Mouse (Mus musculus) kidney, adult 2 months (tissue): Measurements from ENCODE around the gene Ahnak2. TPM values are rescaled to one million over a fixed set of nuclear protein-coding genes. Genes with fewer than 3 reads are reported as not detected.

Experiments
- DNase-seq: peaks from one replicate; pipeline ENCODE4 v3.0.0; 2021
- H3K27ac ChIP-seq: fragments of 200-500 bp; 2 replicates; pipeline ENCODE4 v1.5.1; 2012; ENCODE audit warnings: low read depth, low read length, control low read depth, inconsistent platforms; ENCODE audit not compliant: insufficient read depth
- H3K27me3 ChIP-seq: fragments of 200-500 bp; replicated peaks from 2 replicates; pipeline ENCODE4 v1.6.1; 2012; ENCODE audit warnings: mild to moderate bottlenecking, moderate library complexity, low read length, inconsistent platforms; ENCODE audit not compliant: control insufficient read depth, insufficient read depth
- H3K36me3 ChIP-seq: fragments of 200-500 bp; 2 replicates; pipeline ENCODE4 v1.6.1; 2012; ENCODE audit warnings: mild to moderate bottlenecking, moderate library complexity, low read length, inconsistent platforms; ENCODE audit not compliant: control insufficient read depth, insufficient read depth
- H3K4me1 ChIP-seq: fragments of 200-500 bp; 2 replicates; pipeline ENCODE4 v1.6.1; 2011; ENCODE audit warnings: low read length; ENCODE audit not compliant: control insufficient read depth, insufficient read depth
- H3K4me3 ChIP-seq: fragments of 200-500 bp; 2 replicates; pipeline ENCODE4 v1.5.1; 2011; ENCODE audit warnings: mild to moderate bottlenecking, low read depth, low read length, control low read depth; ENCODE audit not compliant: insufficient read depth
- CTCF ChIP-seq: fragments of 200-500 bp; conservative IDR thresholded peaks from 2 replicates; pipeline ENCODE4 v1.5.1; 2011; ENCODE audit warnings: low read depth, mild to moderate bottlenecking, control low read depth, low read length, moderate library complexity, mixed read lengths; ENCODE audit not compliant: insufficient read depth, insufficient read length
- POLR2A ChIP-seq: fragments of 200-500 bp; IDR thresholded peaks from one replicate; pipeline ENCODE4 v1.6.1; 2011; ENCODE audit warnings: low read depth, low read length, control low read depth
- WGBS: fragments of 180-500 bp; shearing (Covaris S2); methylation state at CpG from one replicate; pipeline ENCODE4 v1.1.7; 2018; 5-methylcytosine and 5-hydroxymethylcytosine counted together
- polyA plus RNA-seq: library from polyadenylated mRNA; depleted of rRNA; stranded (reverse); fragments of >200 nt; gene quantifications from 2 replicates; pipeline ENCODE4 v1.2.3, GENCODE M21; 2012

Gene Ahnak2
- polyA plus RNA-seq, 1 experiment, result 0.70 TPM

GRCm38 (mm10) chr12:112794998-112795397 is 7.5 kb downstream of the Ahnak2 start:
- DNase-seq, result no peak
- WGBS, result 90% methylated on average over 5 of the region's 5 CpGs
- Histone ChIP-seq H3K4me1 (0 out of 2 replicates have a peak, but pooled peaks cover 3% of the 10 kb centered on the region), H3K4me3 (no peak overlapping the region), H3K36me3 (no peaks in the 10 kb centered on the region), H3K27me3 (no peaks in the 10 kb centered on the region), H3K27ac (no peak overlapping the region)
- no peak for TF ChIP-seq CTCF

- H3K27me3 ChIP-seq, result no peaks in the 10 kb centered on the region
- no peak overlapping the region for H3K27ac ChIP-seq
- WGBS, result 31% methylated on average over 7 of the region's 7 CpGs
- DNase-seq, result no peak
- no peak overlapping the region for H3K4me3 ChIP-seq
- H3K36me3 ChIP-seq, result no peaks in the 10 kb centered on the region
- no peak for TF ChIP-seq POLR2A
- TF ChIP-seq CTCF, result no peak
- H3K4me1 ChIP-seq, result 0 out of 2 replicates have a peak, but pooled peaks cover 3% of the 10 kb centered on the region
Measured at GRCm38 (mm10) chr12:112794356-112794816, 8.1 kb downstream of the Ahnak2 start.

- no peak for DNase-seq
- Histone ChIP-seq H3K27ac (no peak overlapping the region), H3K4me3 (no peak overlapping the region), H3K36me3 (no peaks in the 10 kb centered on the region), H3K27me3 (no peaks in the 10 kb centered on the region), H3K4me1 (0 out of 2 replicates have a peak, but pooled peaks cover 3% of the 10 kb centered on the region)
- WGBS, result 81% methylated on average over 13 of the region's 13 CpGs
- no peak for TF ChIP-seq POLR2A
- no peak for TF ChIP-seq CTCF
Measured at GRCm38 (mm10) chr12:112793601-112794355, 8.7 kb downstream of the Ahnak2 start.

DNA sequence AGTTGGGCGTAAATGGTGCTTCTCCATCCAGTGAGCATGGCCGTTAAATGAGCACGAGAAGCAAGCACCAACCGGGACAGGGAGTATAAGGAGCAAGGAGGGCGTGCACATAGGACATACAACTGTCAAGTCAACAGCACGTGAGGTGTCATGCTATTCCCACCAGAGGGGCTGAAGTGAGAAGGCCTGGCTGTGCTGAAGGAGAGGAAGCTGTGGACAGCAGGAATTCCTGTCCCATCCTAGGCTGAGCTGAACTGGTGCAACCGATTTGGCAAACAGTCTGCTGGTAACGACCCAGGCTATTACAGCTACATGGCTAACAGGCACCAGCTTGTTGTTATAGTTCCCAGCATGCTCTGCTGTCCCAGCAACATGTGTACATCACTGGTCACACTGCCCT is 11.4 kb downstream of the Ahnak2 start:
- Histone ChIP-seq H3K27me3 (no peaks in the 10 kb centered on the region), H3K4me3 (no peak overlapping the region), H3K36me3 (no peaks in the 10 kb centered on the region), H3K4me1 (no peaks in the 10 kb centered on the region), H3K27ac (no peak overlapping the region)
- TF ChIP-seq POLR2A, result no peak
- no peak for TF ChIP-seq CTCF
- peak; percentile 29 for DNase-seq
- 42% methylated on average over 8 of the region's 8 CpGs for WGBS

DNA sequence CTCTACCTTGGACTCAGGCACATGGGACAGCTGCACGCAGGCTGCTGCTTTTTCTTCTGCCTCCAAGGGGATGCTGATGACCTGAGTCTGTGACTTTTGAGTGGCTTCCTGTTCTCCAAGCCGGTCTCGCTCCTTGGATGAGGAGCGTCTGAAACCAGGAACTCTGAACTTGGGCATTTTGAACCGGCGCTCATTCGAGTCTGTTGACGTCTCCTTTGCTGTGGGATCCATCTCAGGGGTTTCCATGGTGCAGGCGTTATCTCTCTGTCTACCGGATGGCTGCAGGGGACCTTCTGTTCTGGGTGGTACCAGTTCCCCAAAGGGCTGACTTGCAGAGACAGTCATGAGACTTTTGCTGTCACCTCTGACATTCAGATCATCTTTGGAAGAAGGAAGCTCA is 28.0 kb downstream of the Ahnak2 start:
- H3K4me1 ChIP-seq, result no peaks in the 10 kb centered on the region
- H3K27me3 ChIP-seq, result no peaks in the 10 kb centered on the region
- H3K4me3 ChIP-seq, result no peak overlapping the region
- H3K27ac ChIP-seq, result no peak overlapping the region
- 91% methylated on average over 10 of the region's 10 CpGs for WGBS
- H3K36me3 ChIP-seq, result no peaks in the 10 kb centered on the region
- no peak for TF ChIP-seq POLR2A
- no peak for TF ChIP-seq CTCF
- DNase-seq, result no peak

GRCm38 (mm10) chr12:112774026-112774425 is 28.4 kb downstream of the Ahnak2 start:
- H3K27me3 ChIP-seq, result no peaks in the 10 kb centered on the region
- no peaks in the 10 kb centered on the region for H3K36me3 ChIP-seq
- TF ChIP-seq POLR2A (no peak), CTCF (no peak)
- WGBS, result 79% methylated on average over 6 of the region's 6 CpGs
- no peaks in the 10 kb centered on the region for H3K4me1 ChIP-seq
- no peak overlapping the region for H3K27ac ChIP-seq
- DNase-seq, result no peak
- no peak overlapping the region for H3K4me3 ChIP-seq

GRCm38 (mm10) chr12:112773366-112773765 is 29.1 kb downstream of the Ahnak2 start:
- WGBS, result 59% methylated on average over 9 of the region's 9 CpGs
- no peak overlapping the region for H3K27ac ChIP-seq
- no peaks in the 10 kb centered on the region for H3K36me3 ChIP-seq
- no peaks in the 10 kb centered on the region for H3K27me3 ChIP-seq
- H3K4me3 ChIP-seq, result no peak overlapping the region
- no peak for DNase-seq
- TF ChIP-seq CTCF (no peak), POLR2A (no peak)
- no peaks in the 10 kb centered on the region for H3K4me1 ChIP-seq
